Mouse (Mus musculus) right cerebral cortex, postnatal 14 days (tissue): Measurements from ENCODE around the gene Dclk2.

Experiments
- DNase-seq: peaks from one replicate; pipeline ENCODE4 v3.0.0; 2022

Dclk2 gene

DNA sequence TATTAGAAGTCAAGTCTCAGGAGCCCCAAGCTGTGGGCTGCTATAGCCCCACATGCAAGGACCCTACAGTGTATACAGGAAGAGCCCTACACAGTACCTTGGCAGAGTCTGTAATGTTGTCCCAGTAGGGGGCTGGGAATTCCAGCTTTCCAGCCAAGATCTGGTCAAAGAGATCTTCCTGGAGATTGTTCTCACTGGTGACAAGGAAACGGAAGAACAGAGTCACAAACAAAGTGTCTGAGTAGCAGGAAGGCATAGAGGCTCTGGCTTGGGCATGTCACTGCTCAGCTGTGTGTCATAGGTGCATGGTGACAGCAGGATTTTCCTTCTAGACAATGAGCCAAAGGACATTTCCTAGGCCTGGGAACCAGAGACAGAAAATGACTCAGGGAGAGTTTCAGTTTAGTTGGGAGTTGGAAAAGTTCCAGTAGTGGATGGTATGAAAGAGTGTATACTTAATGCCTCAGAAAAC is 126.9 kb downstream of the Dclk2 start:
- no peak for DNase-seq

GRCm38 (mm10) chr3:86793264-86793663 is 127.4 kb downstream of the Dclk2 start:
- DNase-seq, result no peak

DNA sequence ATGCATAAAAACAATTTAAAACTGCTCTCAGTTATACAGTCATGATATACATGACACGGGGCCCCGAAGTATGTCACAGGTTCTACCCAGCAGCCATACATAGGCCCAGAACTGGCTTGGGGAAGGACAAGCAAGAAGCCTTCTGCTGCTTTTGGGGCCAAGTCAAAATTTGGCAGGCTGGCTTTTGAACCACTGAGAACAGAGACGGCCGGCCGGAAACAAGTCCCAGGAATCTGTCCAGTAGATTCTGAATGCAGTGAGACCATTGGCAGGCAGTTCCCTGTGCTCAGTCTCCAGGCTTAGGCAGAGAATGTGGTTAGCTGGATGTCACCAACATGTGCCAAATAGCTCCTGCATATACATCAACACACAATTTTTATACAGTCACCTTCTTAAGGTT is 130.9 kb downstream of the Dclk2 start:
- no peak for DNase-seq

- peak; percentile 75 for DNase-seq
Measured at GRCm38 (mm10) chr3:86788711-86789110, 131.9 kb downstream of the Dclk2 start.

DNA sequence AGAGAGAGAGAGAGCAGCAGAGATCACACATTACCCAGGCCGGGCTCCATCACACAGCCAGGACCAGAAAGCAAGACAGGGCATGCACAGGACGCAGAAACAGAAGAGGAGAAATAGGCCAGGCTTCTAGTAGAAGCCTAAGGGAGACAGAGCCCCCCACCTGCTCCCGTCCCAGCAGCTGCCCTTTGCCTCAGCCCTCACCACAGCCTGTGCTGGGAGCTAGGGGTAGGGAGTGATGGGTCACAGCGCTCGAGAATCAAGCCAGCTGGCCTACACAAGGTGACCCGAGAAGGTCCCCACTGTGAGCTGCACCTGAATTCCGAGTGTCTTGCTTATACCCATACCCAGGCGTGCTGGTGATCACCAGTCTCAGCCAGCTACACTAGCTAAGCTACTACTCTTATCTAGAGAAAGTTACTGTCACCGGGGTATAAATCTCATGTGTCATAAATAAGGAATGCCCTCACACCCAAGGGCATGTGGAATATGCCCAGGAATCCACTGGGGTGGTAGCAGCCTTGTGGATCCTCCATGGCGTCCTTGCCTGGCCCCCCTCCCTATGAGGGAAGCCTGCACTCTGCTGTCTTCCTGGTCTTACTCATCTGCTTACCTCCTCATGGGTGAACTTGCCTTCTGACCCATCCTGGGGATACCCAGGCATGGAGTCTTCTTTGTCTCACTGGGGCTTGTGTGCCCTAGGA is 133.1 kb downstream of the Dclk2 start:
- DNase-seq, result no peak

DNA sequence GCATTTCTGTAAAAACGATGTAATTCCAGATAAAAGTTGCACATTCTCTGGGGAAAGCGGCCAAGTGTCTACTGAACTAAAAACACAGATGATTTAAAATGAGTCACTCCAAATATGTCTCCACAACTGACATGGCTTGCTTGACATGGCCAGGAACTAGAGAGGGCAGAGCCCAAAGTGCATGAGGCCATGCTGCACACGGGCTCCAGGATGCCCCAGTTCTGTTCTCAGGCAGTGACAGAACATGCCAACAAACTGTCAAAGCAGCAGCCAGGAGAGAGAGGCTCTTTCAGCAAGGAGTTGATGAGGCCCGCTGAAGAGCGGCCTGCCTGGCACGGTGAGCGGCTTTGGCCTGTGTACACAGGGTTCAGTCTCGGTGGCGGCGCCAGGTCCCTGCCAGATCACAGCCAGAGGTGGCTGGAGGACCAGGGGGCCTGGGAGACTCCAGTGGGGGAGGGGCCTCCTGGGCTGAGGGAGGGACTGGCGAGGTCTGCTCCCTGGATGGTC is 133.8 kb downstream of the Dclk2 start:
- DNase-seq, result peak; percentile 67

DNA sequence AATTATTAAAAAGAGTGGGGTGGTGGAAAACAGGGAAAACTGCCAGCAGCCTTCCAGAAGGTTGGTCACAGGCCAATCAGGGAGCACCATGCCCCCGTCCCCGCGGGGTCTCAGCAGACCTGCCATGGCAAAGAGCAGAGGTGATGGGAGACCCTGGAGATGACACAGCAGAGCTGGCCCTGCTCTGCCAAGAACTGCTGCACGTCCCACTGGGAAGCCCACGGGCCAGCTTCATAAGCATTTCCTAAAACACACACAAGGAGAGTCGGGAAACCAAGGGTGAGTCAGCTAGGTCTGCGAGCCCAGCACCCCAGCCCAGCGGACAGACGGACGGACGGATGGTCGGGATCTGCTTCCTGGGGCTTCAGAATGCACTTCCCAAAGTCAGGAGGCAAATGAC is 134.4 kb downstream of the Dclk2 start:
- no peak for DNase-seq

- no peak for DNase-seq
Measured at GRCm38 (mm10) chr3:86784930-86785329, 135.7 kb downstream of the Dclk2 start.

DNA sequence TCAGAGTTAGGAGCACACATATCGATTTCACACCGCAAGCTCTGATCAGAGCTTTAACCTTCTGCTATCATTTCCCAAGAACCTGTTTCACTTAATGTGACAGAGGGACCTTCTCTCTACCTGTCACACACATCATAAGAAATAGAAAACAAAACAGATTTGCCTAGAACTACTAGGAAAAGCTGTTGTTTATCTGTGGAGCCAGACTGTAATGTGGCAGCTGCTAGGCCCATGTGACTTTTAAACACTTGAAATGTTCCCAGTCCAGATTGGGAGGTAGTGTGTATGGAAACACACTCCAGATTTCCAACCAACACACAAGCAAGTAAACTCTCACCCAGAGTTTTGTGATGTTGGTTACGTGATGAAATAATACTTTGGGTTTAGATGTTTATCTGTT is 136.6 kb downstream of the Dclk2 start:
- no peak for DNase-seq

- DNase-seq, result no peak
Measured at GRCm38 (mm10) chr3:86779704-86780103, 140.9 kb downstream of the Dclk2 start.

DNA sequence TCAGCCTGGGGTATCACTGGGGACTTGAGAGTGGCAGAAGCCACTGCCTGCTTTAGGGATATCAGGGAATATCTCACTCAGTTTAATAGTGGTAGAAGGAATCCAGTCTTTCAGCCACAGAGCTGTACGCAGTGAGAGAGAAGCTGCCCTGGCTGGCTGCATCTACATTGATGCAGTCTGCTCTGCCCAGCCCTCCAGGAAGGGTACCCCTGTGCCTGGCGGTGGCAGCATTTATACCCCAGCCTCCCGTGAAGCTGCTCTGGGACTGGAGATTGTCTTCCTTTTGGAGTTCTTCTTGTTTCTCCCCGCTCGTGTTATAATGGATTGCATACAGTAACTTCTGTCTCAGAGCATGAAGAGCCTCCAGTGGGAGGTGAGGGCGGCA is 145.2 kb downstream of the Dclk2 start:
- no peak for DNase-seq

- no peak for DNase-seq
Measured at GRCm38 (mm10) chr3:86774566-86775443, 145.8 kb downstream of the Dclk2 start.

DNA sequence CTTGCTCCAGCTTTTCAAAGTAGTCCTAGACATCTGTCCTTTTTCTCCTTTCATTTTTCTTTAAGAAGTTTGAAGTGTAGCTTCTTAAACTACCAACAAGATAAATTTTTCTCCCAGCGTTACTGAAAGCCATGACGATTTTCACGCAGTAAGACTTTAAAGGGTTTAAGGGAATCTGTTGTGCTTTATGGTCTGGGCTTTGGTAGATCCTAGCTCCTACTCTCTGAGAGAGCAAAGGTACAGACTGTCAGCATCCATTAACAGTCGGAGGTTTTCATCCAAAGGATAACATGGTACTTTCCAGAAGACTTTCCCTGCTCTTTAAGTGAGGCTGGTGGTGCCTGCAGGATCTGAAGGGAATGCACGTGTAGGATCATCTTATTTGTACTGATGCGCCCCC is 151.7 kb downstream of the Dclk2 start:
- DNase-seq, result no peak

DNA sequence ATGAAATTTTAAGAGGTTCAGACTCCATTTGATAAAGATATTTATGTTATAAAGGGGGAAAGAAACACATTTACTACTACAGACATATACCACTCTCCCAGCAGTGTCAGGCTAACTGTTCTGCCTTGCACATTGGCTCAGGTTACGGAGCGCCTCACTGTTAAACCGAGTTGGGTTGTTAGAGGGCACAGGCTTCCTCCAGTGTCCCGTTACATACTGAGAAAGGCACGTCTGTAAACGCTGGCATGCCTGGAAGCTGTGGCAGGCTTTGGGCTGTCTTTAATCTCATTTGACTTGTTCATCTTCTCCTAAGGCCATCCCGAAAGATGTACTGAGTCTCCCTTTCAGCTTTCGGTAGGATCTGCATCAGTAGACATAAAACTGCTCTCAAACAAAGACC is 152.1 kb downstream of the Dclk2 start:
- DNase-seq, result no peak

GRCm38 (mm10) chr3:86762456-86762855 is 158.2 kb downstream of the Dclk2 start:
- DNase-seq, result no peak

GRCm38 (mm10) chr3:86762036-86762415 is 158.6 kb downstream of the Dclk2 start:
- no peak for DNase-seq

DNA sequence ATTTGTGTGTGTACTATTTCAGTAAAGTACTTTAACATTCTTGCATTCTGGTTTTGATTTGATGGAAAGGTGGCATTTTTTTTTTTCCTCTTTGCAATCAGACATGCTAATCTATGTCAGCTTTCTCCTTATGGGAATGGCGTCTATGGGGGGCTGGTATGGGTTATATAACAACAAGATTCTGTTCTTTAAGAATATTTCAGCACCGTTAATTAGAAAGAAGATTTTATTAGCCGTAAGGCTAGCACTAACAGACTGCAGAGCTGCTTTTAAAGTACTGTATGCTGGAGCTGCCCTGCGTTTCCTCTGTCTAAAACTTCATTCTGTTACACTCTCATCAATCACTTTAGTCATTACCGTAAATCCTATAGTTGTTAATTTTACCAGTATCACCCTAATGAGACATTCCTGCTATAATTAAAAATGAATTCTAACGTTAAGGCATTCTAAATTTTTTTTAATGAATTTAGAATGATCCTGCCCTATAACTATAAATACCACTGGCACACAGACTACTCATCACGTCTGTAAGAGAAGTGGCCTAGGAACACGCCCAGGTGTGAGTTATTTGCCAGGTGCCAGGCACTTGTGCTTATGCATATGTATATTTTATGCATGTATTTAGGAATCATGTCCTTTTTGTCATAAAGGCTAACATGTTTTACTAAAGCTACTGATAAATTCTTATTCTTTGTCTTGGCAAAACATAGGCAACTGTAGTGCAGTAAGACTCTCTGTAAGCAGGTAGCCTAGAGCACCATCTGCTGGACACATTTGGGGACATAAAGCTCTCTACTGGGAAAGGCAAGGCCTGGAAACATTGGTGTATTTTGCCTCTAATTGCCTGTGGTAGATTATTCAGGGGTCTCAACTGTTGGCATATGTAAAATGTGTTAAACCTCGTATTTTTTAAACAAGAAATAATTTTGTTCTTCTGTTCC is 159.3 kb downstream of the Dclk2 start:
- DNase-seq, result peak; percentile 81

DNA sequence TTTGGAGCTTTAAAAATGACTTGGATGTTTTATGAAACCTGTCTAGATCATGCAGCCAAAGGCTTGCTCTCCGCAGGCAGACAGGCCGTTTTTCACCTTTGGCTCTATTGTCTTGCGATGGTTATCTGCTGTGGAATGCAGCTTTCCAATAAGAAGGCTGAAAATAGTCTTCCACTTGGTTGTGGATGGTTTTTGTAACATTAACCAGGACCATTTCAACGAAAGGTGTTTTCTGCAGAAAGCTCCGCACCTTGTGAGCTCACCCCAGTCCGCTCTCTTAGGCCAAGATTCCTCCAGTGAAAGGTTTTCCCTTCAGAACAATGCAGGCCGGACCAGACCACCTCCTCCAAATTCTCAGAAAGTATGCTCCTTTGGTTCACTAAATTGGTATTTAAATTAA is 160.2 kb downstream of the Dclk2 start:
- no peak for DNase-seq

DNA sequence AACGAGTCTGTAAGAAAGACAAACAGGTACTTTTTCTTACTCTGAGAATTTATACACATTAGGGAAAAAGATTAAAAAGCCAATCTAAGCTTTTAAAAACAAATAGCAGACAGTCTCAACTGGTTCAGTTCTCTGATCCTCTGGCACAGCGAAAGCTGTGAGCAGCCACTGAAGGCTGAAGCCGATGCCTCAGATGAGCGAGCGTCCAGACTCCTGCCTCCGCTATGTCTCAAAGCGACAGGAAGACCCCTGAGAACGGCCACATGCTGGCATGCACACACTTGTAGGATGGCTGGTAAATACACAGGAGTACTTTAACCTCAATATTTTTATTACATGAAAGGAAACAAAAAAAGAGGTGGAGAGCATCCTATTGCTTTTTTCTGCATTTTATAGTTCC is 160.8 kb downstream of the Dclk2 start:
- no peak for DNase-seq

DNA sequence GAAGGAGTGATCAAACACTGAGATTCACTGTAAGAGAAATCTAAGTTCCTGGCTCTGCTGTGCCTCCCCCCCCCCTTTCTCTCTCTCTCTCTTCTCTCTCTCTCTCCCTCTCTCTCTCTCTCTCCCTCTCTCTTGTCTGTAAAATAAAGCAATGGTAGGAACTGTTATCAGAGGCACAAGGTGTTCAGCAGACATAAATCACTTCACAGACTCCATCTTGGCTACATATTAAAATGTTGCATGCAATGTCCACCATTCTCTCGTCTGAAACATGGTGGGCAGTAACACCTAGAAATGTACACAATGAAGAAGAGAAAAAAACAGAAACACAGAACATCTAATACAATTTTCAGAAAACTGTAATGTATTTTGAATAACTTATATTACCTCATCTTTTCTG is 161.3 kb downstream of the Dclk2 start:
- no peak for DNase-seq

DNA sequence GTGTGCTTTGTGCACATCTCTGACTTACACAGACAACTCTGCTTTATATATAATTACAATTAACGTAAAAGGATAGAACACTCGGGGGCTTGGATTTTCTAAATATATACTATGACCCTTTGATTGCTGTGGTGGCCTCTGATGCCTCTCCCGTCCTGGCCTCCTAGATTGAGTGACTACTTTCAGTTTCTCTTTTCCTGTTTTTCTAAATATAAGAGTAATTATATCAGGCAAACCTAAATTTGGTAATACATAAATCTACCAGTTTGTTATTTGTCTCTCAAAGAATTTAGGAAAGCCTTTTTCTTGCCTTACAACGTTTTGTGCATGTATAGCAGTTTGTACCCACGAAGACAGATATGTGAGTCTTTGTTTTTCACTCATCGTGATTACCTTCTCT is 161.9 kb downstream of the Dclk2 start:
- DNase-seq, result no peak

GRCm38 (mm10) chr3:86756548-86756947 is 164.1 kb downstream of the Dclk2 start:
- DNase-seq, result no peak
